Mouse (Mus musculus): ENCODE results near the gene Sema3f. TPM values are rescaled to one million over a fixed set of nuclear protein-coding genes. Genes with fewer than 3 reads are reported as not detected.

The Sema3f gene
- polyA plus RNA-seq, 1 experiment = 1.4 TPM

- H3K79me2 ChIP-seq (ENCODE audit: control insufficient read depth, insufficient read depth) = no peaks in the 10 kb centered on the region
- no peak overlapping the region for H3ac ChIP-seq (ENCODE audit: control insufficient read depth, insufficient read length)
- no peak overlapping the region for H3K4me2 ChIP-seq (ENCODE audit: low read depth)
- no peak overlapping the region for H3K4me3 ChIP-seq
- peaks cover 25% of the 10 kb centered on the region for H3K27me3 ChIP-seq (ENCODE audit: control insufficient read depth, insufficient read depth, insufficient read length)
- H3K36me3 ChIP-seq (ENCODE audit: control insufficient read depth, insufficient read depth) = no peaks in the 10 kb centered on the region
- TF ChIP-seq CEBPB (IDR thresholded peaks at IDR 0.05; ENCODE audit: insufficient read depth, poor library complexity, severe bottlenecking) (no peak), SRF (IDR thresholded peaks at IDR 0.05; ENCODE audit: control insufficient read depth, insufficient read length, low read depth) (no peak), TCF12 (IDR thresholded peaks at IDR 0.05; ENCODE audit: insufficient read depth, poor library complexity, severe bottlenecking) (no peak)
These were observed 6.7 kb downstream of the Sema3f start for GRCm38 (mm10) chr9:107703337-107704122.

- Histone ChIP-seq H3K27me3 (ENCODE audit: control insufficient read depth, insufficient read depth, insufficient read length) (peaks cover 17% of the 10 kb centered on the region), H3K36me3 (ENCODE audit: control insufficient read depth, insufficient read depth) (no peaks in the 10 kb centered on the region), H3K4me3 (no peak overlapping the region), H3ac (ENCODE audit: control insufficient read depth, insufficient read length) (no peak overlapping the region), H3K4me2 (ENCODE audit: low read depth) (no peak overlapping the region), H3K79me2 (ENCODE audit: control insufficient read depth, insufficient read depth) (no peaks in the 10 kb centered on the region)
- TF ChIP-seq E2F4 (IDR thresholded peaks at IDR 0.05; ENCODE audit: insufficient read depth) (no peak), MAX (IDR thresholded peaks at IDR 0.05; ENCODE audit: low read depth) (no peak), TCF12 (IDR thresholded peaks at IDR 0.05; ENCODE audit: insufficient read depth, poor library complexity, severe bottlenecking) (no peak), USF1 (IDR thresholded peaks at IDR 0.05; ENCODE audit: low read depth) (no peak), REST (IDR thresholded peaks at IDR 0.05; ENCODE audit: insufficient read depth, insufficient read length) (no peak), CEBPB (IDR thresholded peaks at IDR 0.05; ENCODE audit: insufficient read depth, poor library complexity, severe bottlenecking) (no peak)
These were observed 7.6 kb downstream of the Sema3f start for GRCm38 (mm10) chr9:107702606-107703185.

- H3K36me3 ChIP-seq (ENCODE audit: control insufficient read depth, insufficient read depth) = no peaks in the 10 kb centered on the region
- TF ChIP-seq SRF (IDR thresholded peaks at IDR 0.05; ENCODE audit: control insufficient read depth, insufficient read length, low read depth) = no peak
- H3K79me2 ChIP-seq (ENCODE audit: control insufficient read depth, insufficient read depth) = no peaks in the 10 kb centered on the region
- peak overlapping the region; percentile 46 for H3K4me2 ChIP-seq (ENCODE audit: low read depth)
- H3K27me3 ChIP-seq (ENCODE audit: control insufficient read depth, insufficient read depth, insufficient read length) = peaks cover 6% of the 10 kb centered on the region
- H3ac ChIP-seq (ENCODE audit: control insufficient read depth, insufficient read length) = no peak overlapping the region
- no peak overlapping the region for H3K4me3 ChIP-seq
These were observed 8.7 kb downstream of the Sema3f start for GRCm38 (mm10) chr9:107701594-107701993.

- TF ChIP-seq SRF (IDR thresholded peaks at IDR 0.05; ENCODE audit: control insufficient read depth, insufficient read length, low read depth) = no peak
- no peak for TF ChIP-seq TCF3 (IDR thresholded peaks at IDR 0.05; ENCODE audit: insufficient read length, low read depth)
- TF ChIP-seq REST (IDR thresholded peaks at IDR 0.05; ENCODE audit: insufficient read depth, insufficient read length) = no peak
- TF ChIP-seq MYOG (IDR thresholded peaks at IDR 0.05; ENCODE audit: control insufficient read depth in 1 of 3, insufficient read depth in 1 of 3, insufficient read length in 2 of 3, low read depth in 2 of 3) = no peak
- no peak for TF ChIP-seq MYOD1 (IDR thresholded peaks at IDR 0.05; ENCODE audit: control insufficient read depth in 1 of 3, insufficient read length in 2 of 3, low read depth in 2 of 3)
- TF ChIP-seq TCF12 (IDR thresholded peaks at IDR 0.05; ENCODE audit: insufficient read depth, poor library complexity, severe bottlenecking) = no peak
- TF ChIP-seq USF1 (IDR thresholded peaks at IDR 0.05; ENCODE audit: low read depth) = no peak
- no peak for TF ChIP-seq CEBPB (IDR thresholded peaks at IDR 0.05; ENCODE audit: insufficient read depth, poor library complexity, severe bottlenecking)
- TF ChIP-seq E2F4 (IDR thresholded peaks at IDR 0.05; ENCODE audit: insufficient read depth) = no peak
- no peak for TF ChIP-seq POLR2A (IDR thresholded peaks at IDR 0.05; ENCODE audit: insufficient read length, low read depth)
- TF ChIP-seq MAX (IDR thresholded peaks at IDR 0.05; ENCODE audit: low read depth) = no peak
- no peak for TF ChIP-seq POLR2AphosphoS2 (IDR thresholded peaks at IDR 0.05; ENCODE audit: insufficient read length, low read depth)
- H3K79me2 ChIP-seq (ENCODE audit: control insufficient read depth, insufficient read depth) = no peaks in the 10 kb centered on the region
- H3K4me3 ChIP-seq = no peak overlapping the region
- H3K36me3 ChIP-seq (ENCODE audit: control insufficient read depth, insufficient read depth) = no peaks in the 10 kb centered on the region
- H3K27me3 ChIP-seq (ENCODE audit: control insufficient read depth, insufficient read depth, insufficient read length) = no peaks in the 10 kb centered on the region
- H3K4me2 ChIP-seq (ENCODE audit: low read depth) = no peak overlapping the region
- no peak overlapping the region for H3ac ChIP-seq (ENCODE audit: control insufficient read depth, insufficient read length)
These were observed 10.1 kb downstream of the Sema3f start for GRCm38 (mm10) chr9:107700114-107700571.

GRCm38 (mm10) chr9:107699376-107699980 is 10.8 kb downstream of the Sema3f start:
- Histone ChIP-seq H3K4me2 (ENCODE audit: low read depth) (no peak overlapping the region), H3K36me3 (ENCODE audit: control insufficient read depth, insufficient read depth) (no peaks in the 10 kb centered on the region), H3K4me3 (no peak overlapping the region), H3K79me2 (ENCODE audit: control insufficient read depth, insufficient read depth) (no peaks in the 10 kb centered on the region), H3K27me3 (ENCODE audit: control insufficient read depth, insufficient read depth, insufficient read length) (no peaks in the 10 kb centered on the region), H3ac (ENCODE audit: control insufficient read depth, insufficient read length) (no peak overlapping the region)
- TF ChIP-seq TCF3 (IDR thresholded peaks at IDR 0.05; ENCODE audit: insufficient read length, low read depth) (no peak), CEBPB (IDR thresholded peaks at IDR 0.05; ENCODE audit: insufficient read depth, poor library complexity, severe bottlenecking) (no peak), POLR2A (IDR thresholded peaks at IDR 0.05; ENCODE audit: insufficient read length, low read depth) (no peak), POLR2AphosphoS2 (IDR thresholded peaks at IDR 0.05; ENCODE audit: insufficient read length, low read depth) (no peak), SRF (IDR thresholded peaks at IDR 0.05; ENCODE audit: control insufficient read depth, insufficient read length, low read depth) (no peak), MAX (IDR thresholded peaks at IDR 0.05; ENCODE audit: low read depth) (no peak), USF1 (IDR thresholded peaks at IDR 0.05; ENCODE audit: low read depth) (no peak), E2F4 (IDR thresholded peaks at IDR 0.05; ENCODE audit: insufficient read depth) (no peak), MYOG (IDR thresholded peaks at IDR 0.05; ENCODE audit: control insufficient read depth in 1 of 3, insufficient read depth in 1 of 3, insufficient read length in 2 of 3, low read depth in 2 of 3) (no peak), REST (IDR thresholded peaks at IDR 0.05; ENCODE audit: insufficient read depth, insufficient read length) (no peak), MYOD1 (IDR thresholded peaks at IDR 0.05; ENCODE audit: control insufficient read depth in 1 of 3, insufficient read length in 2 of 3, low read depth in 2 of 3) (no peak), TCF12 (IDR thresholded peaks at IDR 0.05; ENCODE audit: insufficient read depth, poor library complexity, severe bottlenecking) (no peak)

Measured in myocyte (in vitro differentiated cells).